Mouse (Mus musculus): ENCODE data around the gene Prkar2a. TPM values are rescaled to one million over a fixed set of nuclear protein-coding genes. Genes with fewer than 3 reads are reported as not detected.

Prkar2a gene
- polyA plus RNA-seq, 1 experiment: 21.5 TPM

DNA sequence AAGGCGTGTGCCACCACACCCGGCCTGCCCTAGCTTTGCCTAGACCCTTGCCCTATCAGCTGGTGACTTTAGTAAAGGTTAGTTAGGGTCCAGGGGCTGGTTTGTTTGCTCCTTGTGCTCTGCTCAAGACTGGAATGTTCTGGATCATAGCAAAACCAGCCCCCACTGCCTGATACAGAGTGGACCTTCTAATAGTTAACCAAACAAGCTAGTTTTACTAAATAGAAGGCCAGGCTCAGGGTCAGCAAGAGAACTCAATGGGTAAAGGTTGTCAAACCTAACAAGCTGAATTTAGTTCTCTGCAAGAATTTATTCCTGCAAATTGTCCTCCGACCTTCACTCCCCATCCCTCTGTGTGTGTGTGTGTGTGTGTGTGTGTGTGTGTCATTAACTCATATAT, 64.9 kb downstream of the Prkar2a start:
- H3K36me3 ChIP-seq (ENCODE audit: control insufficient read depth, insufficient read depth): no peaks in the 10 kb centered on the region
- H3K79me2 ChIP-seq (ENCODE audit: control insufficient read depth, insufficient read depth): no peaks in the 10 kb centered on the region
- TF ChIP-seq E2F4 (IDR thresholded peaks at IDR 0.05; ENCODE audit: insufficient read depth) (no peak), POLR2A (IDR thresholded peaks at IDR 0.05; ENCODE audit: insufficient read length, low read depth) (no peak), MYOD1 (IDR thresholded peaks at IDR 0.05; ENCODE audit: control insufficient read depth in 1 of 3, insufficient read length in 2 of 3, low read depth in 2 of 3) (no peak), TCF3 (IDR thresholded peaks at IDR 0.05; ENCODE audit: insufficient read length, low read depth) (no peak), TCF12 (IDR thresholded peaks at IDR 0.05; ENCODE audit: insufficient read depth, poor library complexity, severe bottlenecking) (no peak), REST (IDR thresholded peaks at IDR 0.05; ENCODE audit: insufficient read depth, insufficient read length) (no peak), MAX (IDR thresholded peaks at IDR 0.05; ENCODE audit: low read depth) (no peak), SRF (IDR thresholded peaks at IDR 0.05; ENCODE audit: control insufficient read depth, insufficient read length, low read depth) (no peak), POLR2AphosphoS2 (IDR thresholded peaks at IDR 0.05; ENCODE audit: insufficient read length, low read depth) (no peak), CEBPB (IDR thresholded peaks at IDR 0.05; ENCODE audit: insufficient read depth, poor library complexity, severe bottlenecking) (no peak), MYOG (IDR thresholded peaks at IDR 0.05; ENCODE audit: control insufficient read depth in 1 of 3, insufficient read depth in 1 of 3, insufficient read length in 2 of 3, low read depth in 2 of 3) (no peak), USF1 (IDR thresholded peaks at IDR 0.05; ENCODE audit: low read depth) (no peak)
- no peak overlapping the region for H3K4me2 ChIP-seq (ENCODE audit: low read depth)
- no peak overlapping the region for H3ac ChIP-seq (ENCODE audit: control insufficient read depth, insufficient read length)
- no peaks in the 10 kb centered on the region for H3K27me3 ChIP-seq (ENCODE audit: control insufficient read depth, insufficient read depth, insufficient read length)
- no peak overlapping the region for H3K4me3 ChIP-seq

DNA sequence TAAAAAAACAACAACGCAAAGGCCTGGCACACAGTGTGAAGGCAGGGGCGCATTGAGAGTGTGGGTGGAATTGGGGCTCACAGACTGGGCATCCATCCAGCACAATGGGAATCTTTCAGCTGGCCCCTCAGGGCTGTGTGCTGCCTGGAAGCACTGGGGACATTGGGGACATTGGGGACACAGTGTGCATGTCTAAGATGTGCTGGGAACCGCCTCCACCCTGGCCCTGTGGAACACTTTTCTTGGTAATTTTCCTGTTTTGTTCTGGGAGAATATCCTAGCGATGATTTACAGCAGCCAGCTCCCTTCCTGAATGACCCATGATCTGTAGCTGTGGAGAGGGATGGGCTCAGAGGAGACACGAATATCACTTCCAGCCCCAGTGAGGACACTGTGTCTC, 65.3 kb downstream of the Prkar2a start:
- Histone ChIP-seq H3K27me3 (ENCODE audit: control insufficient read depth, insufficient read depth, insufficient read length) (no peaks in the 10 kb centered on the region), H3K4me3 (no peak overlapping the region), H3ac (ENCODE audit: control insufficient read depth, insufficient read length) (no peak overlapping the region), H3K4me2 (ENCODE audit: low read depth) (no peak overlapping the region), H3K36me3 (ENCODE audit: control insufficient read depth, insufficient read depth) (no peaks in the 10 kb centered on the region), H3K79me2 (ENCODE audit: control insufficient read depth, insufficient read depth) (no peaks in the 10 kb centered on the region)
- no peak for TF ChIP-seq MYOG (IDR thresholded peaks at IDR 0.05; ENCODE audit: control insufficient read depth in 1 of 3, insufficient read depth in 1 of 3, insufficient read length in 2 of 3, low read depth in 2 of 3)
- TF ChIP-seq POLR2AphosphoS2 (IDR thresholded peaks at IDR 0.05; ENCODE audit: insufficient read length, low read depth): no peak
- TF ChIP-seq CEBPB (IDR thresholded peaks at IDR 0.05; ENCODE audit: insufficient read depth, poor library complexity, severe bottlenecking): no peak
- no peak for TF ChIP-seq REST (IDR thresholded peaks at IDR 0.05; ENCODE audit: insufficient read depth, insufficient read length)
- no peak for TF ChIP-seq USF1 (IDR thresholded peaks at IDR 0.05; ENCODE audit: low read depth)
- no peak for TF ChIP-seq TCF3 (IDR thresholded peaks at IDR 0.05; ENCODE audit: insufficient read length, low read depth)
- TF ChIP-seq MYOD1 (IDR thresholded peaks at IDR 0.05; ENCODE audit: control insufficient read depth in 1 of 3, insufficient read length in 2 of 3, low read depth in 2 of 3): no peak
- TF ChIP-seq SRF (IDR thresholded peaks at IDR 0.05; ENCODE audit: control insufficient read depth, insufficient read length, low read depth): no peak
- no peak for TF ChIP-seq MAX (IDR thresholded peaks at IDR 0.05; ENCODE audit: low read depth)
- TF ChIP-seq E2F4 (IDR thresholded peaks at IDR 0.05; ENCODE audit: insufficient read depth): no peak
- TF ChIP-seq TCF12 (IDR thresholded peaks at IDR 0.05; ENCODE audit: insufficient read depth, poor library complexity, severe bottlenecking): no peak
- TF ChIP-seq POLR2A (IDR thresholded peaks at IDR 0.05; ENCODE audit: insufficient read length, low read depth): no peak

DNA sequence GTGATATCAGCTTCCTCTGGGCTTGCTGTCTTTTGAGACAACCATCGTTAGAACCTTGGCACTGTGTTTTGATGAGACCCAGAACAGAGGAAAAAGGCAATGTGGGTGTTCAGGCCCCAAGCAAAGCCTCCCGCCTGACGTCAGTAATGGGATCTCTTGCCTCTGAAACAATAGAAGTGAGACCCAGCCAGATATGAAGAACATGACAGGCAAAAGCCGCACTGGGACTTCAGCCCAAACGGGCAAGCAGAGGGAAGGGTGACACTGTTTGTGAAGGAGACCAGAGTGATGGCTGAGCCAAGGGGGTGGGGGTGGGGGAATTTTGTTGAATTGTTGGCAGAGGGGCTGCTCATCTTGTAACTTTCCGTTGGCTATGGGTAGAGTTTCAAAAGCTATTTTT, 68.3 kb downstream of the Prkar2a start:
- TF ChIP-seq E2F4 (IDR thresholded peaks at IDR 0.05; ENCODE audit: insufficient read depth): no peak
- TF ChIP-seq USF1 (IDR thresholded peaks at IDR 0.05; ENCODE audit: low read depth): no peak
- TF ChIP-seq MAX (IDR thresholded peaks at IDR 0.05; ENCODE audit: low read depth): no peak
- TF ChIP-seq SRF (IDR thresholded peaks at IDR 0.05; ENCODE audit: control insufficient read depth, insufficient read length, low read depth): no peak
- no peaks in the 10 kb centered on the region for H3K36me3 ChIP-seq (ENCODE audit: control insufficient read depth, insufficient read depth)
- no peak overlapping the region for H3ac ChIP-seq (ENCODE audit: control insufficient read depth, insufficient read length)
- H3K79me2 ChIP-seq (ENCODE audit: control insufficient read depth, insufficient read depth): no peaks in the 10 kb centered on the region
- H3K4me3 ChIP-seq: no peak overlapping the region
- no peaks in the 10 kb centered on the region for H3K27me3 ChIP-seq (ENCODE audit: control insufficient read depth, insufficient read depth, insufficient read length)
- H3K4me2 ChIP-seq (ENCODE audit: low read depth): no peak overlapping the region

DNA sequence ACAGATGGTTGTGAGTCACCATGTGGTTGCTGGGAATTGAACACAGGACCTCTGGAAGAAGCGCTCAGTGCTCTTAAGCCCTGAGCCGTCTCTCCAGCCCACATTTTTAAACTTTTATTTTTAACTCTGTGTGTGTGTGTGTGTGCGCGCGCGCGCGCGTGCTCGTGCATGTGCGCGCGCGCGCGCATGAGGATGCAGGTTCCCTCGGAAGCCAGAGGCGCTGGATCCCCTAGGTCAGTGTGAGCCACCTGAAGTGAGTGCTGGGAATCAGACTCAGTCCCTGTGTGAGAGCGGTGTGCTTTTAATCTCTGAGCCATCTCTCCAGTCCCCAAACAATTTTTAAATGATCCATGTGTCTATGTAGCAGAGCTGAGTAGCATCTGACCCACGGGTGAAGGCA, 70.0 kb downstream of the Prkar2a start:
- Histone ChIP-seq H3K79me2 (ENCODE audit: control insufficient read depth, insufficient read depth) (no peaks in the 10 kb centered on the region), H3ac (ENCODE audit: control insufficient read depth, insufficient read length) (no peak overlapping the region), H3K36me3 (ENCODE audit: control insufficient read depth, insufficient read depth) (no peaks in the 10 kb centered on the region), H3K4me2 (ENCODE audit: low read depth) (no peak overlapping the region), H3K27me3 (ENCODE audit: control insufficient read depth, insufficient read depth, insufficient read length) (no peaks in the 10 kb centered on the region), H3K4me3 (no peak overlapping the region)
- TF ChIP-seq MYOG (IDR thresholded peaks at IDR 0.05; ENCODE audit: control insufficient read depth in 1 of 3, insufficient read depth in 1 of 3, insufficient read length in 2 of 3, low read depth in 2 of 3): no peak
- TF ChIP-seq E2F4 (IDR thresholded peaks at IDR 0.05; ENCODE audit: insufficient read depth): no peak
- no peak for TF ChIP-seq MAX (IDR thresholded peaks at IDR 0.05; ENCODE audit: low read depth)
- TF ChIP-seq USF1 (IDR thresholded peaks at IDR 0.05; ENCODE audit: low read depth): no peak
- TF ChIP-seq CEBPB (IDR thresholded peaks at IDR 0.05; ENCODE audit: insufficient read depth, poor library complexity, severe bottlenecking): no peak

- H3K4me2 ChIP-seq (ENCODE audit: low read depth): no peak overlapping the region
- no peaks in the 10 kb centered on the region for H3K79me2 ChIP-seq (ENCODE audit: control insufficient read depth, insufficient read depth)
- no peaks in the 10 kb centered on the region for H3K36me3 ChIP-seq (ENCODE audit: control insufficient read depth, insufficient read depth)
- H3K4me3 ChIP-seq: no peak overlapping the region
- H3ac ChIP-seq (ENCODE audit: control insufficient read depth, insufficient read length): no peak overlapping the region
- no peak for TF ChIP-seq REST (IDR thresholded peaks at IDR 0.05; ENCODE audit: insufficient read depth, insufficient read length)
- no peak for TF ChIP-seq MAX (IDR thresholded peaks at IDR 0.05; ENCODE audit: low read depth)
- TF ChIP-seq TCF3 (IDR thresholded peaks at IDR 0.05; ENCODE audit: insufficient read length, low read depth): no peak
- no peak for TF ChIP-seq MYOG (IDR thresholded peaks at IDR 0.05; ENCODE audit: control insufficient read depth in 1 of 3, insufficient read depth in 1 of 3, insufficient read length in 2 of 3, low read depth in 2 of 3)
- no peak for TF ChIP-seq SRF (IDR thresholded peaks at IDR 0.05; ENCODE audit: control insufficient read depth, insufficient read length, low read depth)
- no peak for TF ChIP-seq POLR2A (IDR thresholded peaks at IDR 0.05; ENCODE audit: insufficient read length, low read depth)
- no peak for TF ChIP-seq TCF12 (IDR thresholded peaks at IDR 0.05; ENCODE audit: insufficient read depth, poor library complexity, severe bottlenecking)
- TF ChIP-seq POLR2AphosphoS2 (IDR thresholded peaks at IDR 0.05; ENCODE audit: insufficient read length, low read depth): no peak
- TF ChIP-seq CEBPB (IDR thresholded peaks at IDR 0.05; ENCODE audit: insufficient read depth, poor library complexity, severe bottlenecking): no peak
- no peak for TF ChIP-seq USF1 (IDR thresholded peaks at IDR 0.05; ENCODE audit: low read depth)
- no peak for TF ChIP-seq E2F4 (IDR thresholded peaks at IDR 0.05; ENCODE audit: insufficient read depth)
- TF ChIP-seq MYOD1 (IDR thresholded peaks at IDR 0.05; ENCODE audit: control insufficient read depth in 1 of 3, insufficient read length in 2 of 3, low read depth in 2 of 3): no peak
- H3K27me3 ChIP-seq (ENCODE audit: control insufficient read depth, insufficient read depth, insufficient read length): no peaks in the 10 kb centered on the region
Measured at GRCm38 (mm10) chr9:108759805-108760204, 70.7 kb downstream of the Prkar2a start.
